Comparison of ENCODE assay signal across 7 mouse cellular contexts in genomic region chr8:121578676-121579451, GRCm38 (mm10). TPM values are rescaled to one million over a fixed set of nuclear protein-coding genes. Genes with fewer than 3 reads are reported as not detected.
A peak's percentile ranks its signal among the peaks of the same experiment; 100 is the strongest.
DNase-seq lines count a peak whose midpoint lies in the region; ATAC-seq lines count a peak whose summit lies in the region.

TSS of gene Fbxo31 (minus strand) at chr8:121578806.

- H3K36me3 ChIP-seq in intestine, embryonic 16.5 days (ENCODE audit: control insufficient read depth, insufficient read depth, low read length), result no peaks in the 10 kb centered on the region
- no peaks in the 10 kb centered on the region for H3K36me3 ChIP-seq in midbrain, embryonic 11.5 days (ENCODE audit: control insufficient read depth, insufficient read depth, low read length)

- H3K9me3 ChIP-seq in intestine, embryonic 16.5 days (ENCODE audit: control insufficient read depth, low read length), result no peaks in the 10 kb centered on the region
- H3K9me3 ChIP-seq in midbrain, embryonic 11.5 days (ENCODE audit: control insufficient read depth, low read length), result no peaks in the 10 kb centered on the region

- H3K4me3 ChIP-seq in intestine, embryonic 16.5 days (ENCODE audit: low read length), result peak within 1 kb of the TSS; percentile 92
- H3K4me3 ChIP-seq in midbrain, embryonic 11.5 days (ENCODE audit: low read depth, low read length), result peak within 1 kb of the TSS; percentile 88

- peak; percentile 96 for ATAC-seq in intestine, embryonic 16.5 days
- peak; percentile 91 for ATAC-seq in midbrain, embryonic 11.5 days (ENCODE audit: low FRiP score)

- DNase-seq in adrenal gland, adult 8-10 months, result peak; percentile 92
- peak; percentile 99 for DNase-seq in embryo, embryonic 9.5 days (ENCODE audit: extremely low spot score)
- DNase-seq in gastrocnemius, postnatal 4 days (ENCODE audit: low spot score in 2 of 2), result peak; percentile 88 to 97
- peak; percentile 91 to 93 for DNase-seq in left cerebral cortex, postnatal 36 days (ENCODE audit: low spot score in 2 of 2)
- DNase-seq in midbrain, embryonic 11.5 days (ENCODE audit: low spot score, missing footprints), result peak; percentile 99
- peak; percentile 98 for DNase-seq in skeletal muscle tissue, adult 2 months (ENCODE audit: low read depth, low spot score)

- H3K27ac ChIP-seq in intestine, embryonic 16.5 days (ENCODE audit: low read length), result peak within 1 kb of the TSS; percentile 35
- H3K27ac ChIP-seq in midbrain, embryonic 11.5 days (ENCODE audit: low read depth, low read length), result no peak within 1 kb of the TSS

- peak within 1 kb of the TSS; percentile 89 for H3K4me2 ChIP-seq in intestine, embryonic 16.5 days (ENCODE audit: low read depth, low read length)
- peak within 1 kb of the TSS; percentile 91 for H3K4me2 ChIP-seq in midbrain, embryonic 11.5 days

- WGBS in intestine, embryonic 16.5 days, result 1% methylated on average over 63 of the region's 63 CpGs
- 1% methylated on average over 41 of the region's 63 CpGs for WGBS in midbrain, embryonic 11.5 days

- peaks cover 28% of the 10 kb centered on the region for H3K4me1 ChIP-seq in intestine, embryonic 16.5 days (ENCODE audit: control insufficient read depth, insufficient read depth, low read length)
- peaks cover 15% of the 10 kb centered on the region for H3K4me1 ChIP-seq in midbrain, embryonic 11.5 days (ENCODE audit: control insufficient read depth, insufficient read depth, low read length)

- intact Hi-C loops in left cerebral cortex, postnatal 36 days (cut with DNase I), result loop anchor here (5.0 kb wide), 1 partner anchor 467 kb away; no protein-coding TSS in a partner anchor

- no peaks in the 10 kb centered on the region for H3K27me3 ChIP-seq in intestine, embryonic 16.5 days (replicated peaks; ENCODE audit: control insufficient read depth, insufficient read depth, low read length)
- H3K27me3 ChIP-seq in midbrain, embryonic 11.5 days (ENCODE audit: control insufficient read depth, insufficient read depth, low read length), result no peaks in the 10 kb centered on the region

- peak within 1 kb of the TSS; percentile 89 for H3K9ac ChIP-seq in intestine, embryonic 16.5 days (ENCODE audit: low read depth, low read length)
- peak within 1 kb of the TSS; percentile 86 for H3K9ac ChIP-seq in midbrain, embryonic 11.5 days (ENCODE audit: low read length)

RNA-seq across cellular contexts. Expression of gene Fbxo31, which starts in this region (rescaled TPM):
- total RNA-seq in adrenal gland, adult 8-10 months (2022), result 10 to 100 TPM; 33.4 to 52.9 (median 41.8) TPM
- total RNA-seq in gastrocnemius, postnatal 4 days (2021), result 10 to 100 TPM; 52.8 to 68.4 TPM
- polyA plus RNA-seq in intestine, embryonic 16.5 days (2015; fragmentation: Nextera tagmentation; extraction: Ambion mirVana), result 8.6 and 10.6 TPM in 2 replicates
- total RNA-seq in left cerebral cortex, postnatal 36 days (2021), result 100 to 1,000 TPM in 1 of 2 experiments, 10 to 100 TPM in 1; 98.8 to 116 TPM
- polyA plus RNA-seq in midbrain, embryonic 11.5 days (2014; fragmentation: Nextera tagmentation; extraction: Ambion mirVana), result 11.0 and 16.3 TPM in 2 replicates
